In genomic region chr16:36733827-36734226, GRCm38 (mm10) we compare ENCODE assay signal across 29 mouse cellular contexts. TPM values are rescaled to one million over a fixed set of nuclear protein-coding genes. Genes with fewer than 3 reads are reported as not detected.
DNase-seq lines count a peak whose midpoint lies in the region; ATAC-seq and TF ChIP-seq lines count a peak whose summit lies in the region.
"Had no signal": no experiment of that assay in that cellular context is flagged by ENCODE, and none has a peak within 500 bp of the region (broad histone marks: within the 10 kb centered on the region; RNA-seq: fewer than 3 reads in every experiment).

No protein-coding gene starts in this region.

- H3K36me3 ChIP-seq in forebrain, embryonic 16.5 days (ENCODE audit: control insufficient read depth, insufficient read depth) = no peaks in the 10 kb centered on the region
- H3K36me3 ChIP-seq in forebrain, embryonic 15.5 days = no peaks in the 10 kb centered on the region
- no peaks in the 10 kb centered on the region for H3K36me3 ChIP-seq in lung, embryonic 14.5 days (ENCODE audit: insufficient read depth)
- H3K36me3 ChIP-seq: forebrain, embryonic 10.5 days; heart, embryonic 12.5 days; hindbrain, embryonic 15.5 days; kidney, embryonic 15.5 days; liver, embryonic 15.5 days; midbrain, embryonic 12.5 days had no signal

- DNase-seq in lung, embryonic 14.5 days = peak; percentile 90
- no peak for DNase-seq in lung, postnatal 25 days (ENCODE audit: low spot score)
- DNase-seq in brain, adult 2 months (ENCODE audit: low read depth, low spot score) = peak; percentile 7
- peak; percentile 33 for DNase-seq in fat pad, adult 2 months (ENCODE audit: extremely low read depth, low read depth, low spot score)
- DNase-seq in cerebellum, postnatal 4 days (ENCODE audit: low spot score in 2 of 2) = no peak
- DNase-seq: adrenal gland, postnatal 14 days; cerebellum, adult 2 months; cerebellum, postnatal 14 days; gastrocnemius, adult 2 months; gastrocnemius, postnatal 36 days; heart, adult 2 months; kidney, adult 18-20 months; kidney, postnatal 4 days; left cerebral cortex, postnatal 4 days; liver; lung, postnatal 4 days; thymus, adult 2 months; thymus, postnatal 36 days had no signal

- no peak overlapping the region for H3K9ac ChIP-seq in forebrain, embryonic 16.5 days (replicated peaks; ENCODE audit: low read depth, low read length)
- H3K9ac ChIP-seq in forebrain, embryonic 15.5 days (replicated peaks) = no peak overlapping the region
- H3K9ac ChIP-seq in lung, embryonic 14.5 days = no peak overlapping the region
- H3K9ac ChIP-seq: heart, embryonic 12.5 days; hindbrain, embryonic 15.5 days; kidney, embryonic 15.5 days; liver, embryonic 15.5 days; midbrain, embryonic 12.5 days had no signal

- WGBS in forebrain, embryonic 16.5 days = 26% methylated on average over 1 of the region's 1 CpGs
- 36% methylated on average over 1 of the region's 1 CpGs for WGBS in forebrain, embryonic 15.5 days
- WGBS in lung, embryonic 14.5 days = 37% methylated on average over 1 of the region's 1 CpGs

- no peak overlapping the region for H3K4me3 ChIP-seq in forebrain, embryonic 16.5 days (replicated peaks; ENCODE audit: low read length)
- H3K4me3 ChIP-seq in forebrain, embryonic 15.5 days = no peak overlapping the region
- H3K4me3 ChIP-seq in lung, embryonic 14.5 days (ENCODE audit: low read depth, low read length) = no peak overlapping the region
- H3K4me3 ChIP-seq: forebrain, embryonic 10.5 days; gastrocnemius, adult 2 months; heart, adult 2 months; heart, embryonic 12.5 days; hindbrain, embryonic 15.5 days; kidney, embryonic 15.5 days; liver, embryonic 15.5 days; megakaryocyte, embryonic 14.5 days; midbrain, embryonic 12.5 days had no signal

- no peaks in the 10 kb centered on the region for H3K4me1 ChIP-seq in forebrain, embryonic 16.5 days (replicated peaks; ENCODE audit: control insufficient read depth, insufficient read depth, low read length)
- no peaks in the 10 kb centered on the region for H3K4me1 ChIP-seq in forebrain, embryonic 15.5 days
- no peaks in the 10 kb centered on the region for H3K4me1 ChIP-seq in lung, embryonic 14.5 days (ENCODE audit: insufficient read depth)
- H3K4me1 ChIP-seq: forebrain, embryonic 10.5 days; heart, embryonic 12.5 days; hindbrain, embryonic 15.5 days; kidney, embryonic 15.5 days; liver, embryonic 15.5 days; megakaryocyte, embryonic 14.5 days; midbrain, embryonic 12.5 days had no signal

- no peak overlapping the region for H3K27ac ChIP-seq in forebrain, embryonic 16.5 days (ENCODE audit: low read length)
- no peak overlapping the region for H3K27ac ChIP-seq in forebrain, embryonic 15.5 days (replicated peaks)
- no peak overlapping the region for H3K27ac ChIP-seq in lung, embryonic 14.5 days (ENCODE audit: low read depth)
- H3K27ac ChIP-seq: forebrain, embryonic 10.5 days; gastrocnemius, adult 2 months; heart, adult 2 months; hindbrain, embryonic 15.5 days; kidney, embryonic 15.5 days; liver, embryonic 15.5 days; midbrain, embryonic 12.5 days had no signal

- TF ChIP-seq CTCF in lung, embryonic 14.5 days (IDR thresholded peaks at IDR 0.05; ENCODE audit: low read depth) = no peak

- ATAC-seq in forebrain, embryonic 16.5 days = 0 out of 2 replicates have a peak, but pooled peaks have one; percentile 33
- no peak for ATAC-seq in forebrain, embryonic 15.5 days (replicated peaks)
- ATAC-seq in lung, embryonic 14.5 days (ENCODE audit: insufficient read depth) = peak; percentile 63; the same call in 1 of the 2 replicates
- ATAC-seq: Patski had no signal

- no peaks in the 10 kb centered on the region for H3K9me3 ChIP-seq in forebrain, embryonic 16.5 days (ENCODE audit: control insufficient read depth, low read length)
- no peaks in the 10 kb centered on the region for H3K9me3 ChIP-seq in forebrain, embryonic 15.5 days
- H3K9me3 ChIP-seq in lung, embryonic 14.5 days (ENCODE audit: low read depth, low read length) = no peaks in the 10 kb centered on the region
- H3K9me3 ChIP-seq: forebrain, embryonic 10.5 days; heart, embryonic 12.5 days; hindbrain, embryonic 15.5 days; kidney, embryonic 15.5 days; liver, embryonic 15.5 days; megakaryocyte, embryonic 14.5 days; midbrain, embryonic 12.5 days had no signal

- no peaks in the 10 kb centered on the region for H3K27me3 ChIP-seq in forebrain, embryonic 16.5 days (replicated peaks; ENCODE audit: control insufficient read depth, insufficient read depth, low read length)
- no peaks in the 10 kb centered on the region for H3K27me3 ChIP-seq in forebrain, embryonic 15.5 days
- H3K27me3 ChIP-seq in lung, embryonic 14.5 days (ENCODE audit: insufficient read depth, low read length) = no peaks in the 10 kb centered on the region
- H3K27me3 ChIP-seq: heart, embryonic 12.5 days; hindbrain, embryonic 15.5 days; kidney, embryonic 15.5 days; liver, embryonic 15.5 days; megakaryocyte, embryonic 14.5 days; midbrain, embryonic 12.5 days had no signal

- H3K4me2 ChIP-seq in forebrain, embryonic 16.5 days (ENCODE audit: low read length) = no peak overlapping the region
- no peak overlapping the region for H3K4me2 ChIP-seq in forebrain, embryonic 15.5 days (replicated peaks)
- no peak overlapping the region for H3K4me2 ChIP-seq in lung, embryonic 14.5 days
- H3K4me2 ChIP-seq: heart, embryonic 12.5 days; hindbrain, embryonic 15.5 days; kidney, embryonic 15.5 days; liver, embryonic 15.5 days; midbrain, embryonic 12.5 days had no signal

RNA-seq across cellular contexts. Expression of gene Ildr1, which starts 40.0 kb away (rescaled TPM):
- polyA plus RNA-seq in forebrain, embryonic 16.5 days (2015; fragmentation: Nextera tagmentation; extraction: Ambion mirVana) = 0.17 and 0.19 TPM in 2 replicates
- 0.06 and 0.17 TPM in 2 replicates for polyA plus RNA-seq in forebrain, embryonic 15.5 days (2015; fragmentation: Nextera tagmentation; extraction: Ambion mirVana)
- polyA plus RNA-seq in lung, embryonic 14.5 days (2014; fragmentation: Nextera tagmentation; extraction: Ambion mirVana) = 4.3 and 4.6 TPM in 2 replicates
- polyA plus RNA-seq: heart, embryonic 12.5 days; heart, postnatal 0 days; midbrain, embryonic 12.5 days; Patski had no signal

RNA-seq across cellular contexts. Expression of gene Slc15a2, which starts 50.9 kb away (rescaled TPM):
- polyA plus RNA-seq in forebrain, embryonic 16.5 days (2015; fragmentation: Nextera tagmentation; extraction: Ambion mirVana) = 12.7 and 13.6 TPM in 2 replicates
- 13.2 and 13.9 TPM in 2 replicates for polyA plus RNA-seq in forebrain, embryonic 15.5 days (2015; fragmentation: Nextera tagmentation; extraction: Ambion mirVana)
- 28.1 and 33.2 TPM in 2 replicates for polyA plus RNA-seq in lung, embryonic 14.5 days (2014; fragmentation: Nextera tagmentation; extraction: Ambion mirVana)

Comparison
In these comparisons a context has a peak if more than half of its experiments do, and no peak if none do; other contexts are left out.
1. DNase-seq: peak in lung, embryonic 14.5 days (single experiment), brain, adult 2 months (single experiment) and fat pad, adult 2 months (single experiment); none in lung, postnatal 25 days (single experiment) and cerebellum, postnatal 4 days (0 of 2).